Comparison of ENCODE assay signal across 7 mouse cellular contexts in the genomic region with DNA sequence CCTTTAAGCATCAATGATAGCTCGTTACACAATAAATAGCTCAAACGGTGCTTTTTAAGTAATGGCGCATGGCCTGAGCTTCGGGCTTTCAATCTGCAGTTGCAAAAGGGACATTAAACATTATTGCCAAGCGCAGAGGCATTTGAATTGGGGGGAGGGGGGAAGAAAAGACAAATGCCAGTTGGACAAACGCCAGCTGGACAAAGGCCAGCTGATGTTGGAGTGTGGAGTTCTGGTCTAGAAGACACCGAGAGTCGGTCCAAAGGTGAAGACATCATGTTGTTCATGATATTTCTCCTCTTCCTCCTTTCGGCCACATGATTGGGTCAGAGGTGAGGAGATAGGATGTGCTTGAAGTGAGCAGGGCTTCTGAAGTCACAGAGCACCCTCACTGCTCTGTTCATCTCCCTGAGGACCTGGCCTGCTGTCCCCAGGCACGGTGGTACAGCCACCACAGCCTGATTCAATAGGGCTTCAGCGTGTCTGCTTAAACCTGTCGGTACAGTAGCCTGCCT.
A peak's percentile ranks its signal among the peaks of the same experiment; 100 is the strongest.
DNase-seq lines count a peak whose midpoint lies in the region; ATAC-seq and TF ChIP-seq lines count a peak whose summit lies in the region.

No protein-coding gene starts in this region.

- no peak for TF ChIP-seq EP300 in lung, postnatal 0 days (IDR thresholded peaks at IDR 0.05)

- no peaks in the 10 kb centered on the region for H3K27me3 ChIP-seq in lung, postnatal 0 days (replicated peaks; ENCODE audit: insufficient read depth, low read length)
- H3K27me3 ChIP-seq in forebrain, embryonic 14.5 days (replicated peaks; ENCODE audit: control insufficient read depth, insufficient read depth, low read length), result no peaks in the 10 kb centered on the region
- H3K27me3 ChIP-seq in kidney, adult 2 months (replicated peaks; ENCODE audit: control insufficient read depth, insufficient read depth, low read length), result no peaks in the 10 kb centered on the region
- no peaks in the 10 kb centered on the region for H3K27me3 ChIP-seq in neural tube, embryonic 14.5 days (ENCODE audit: control insufficient read depth, insufficient read depth, low read length)

- no peak overlapping the region for H3K4me2 ChIP-seq in lung, postnatal 0 days (replicated peaks; ENCODE audit: low read depth, low read length)
- peak overlapping the region; percentile 13; the same call in 1 of the 2 replicates for H3K4me2 ChIP-seq in forebrain, embryonic 14.5 days (ENCODE audit: low read length)
- peak overlapping the region; percentile 27 for H3K4me2 ChIP-seq in neural tube, embryonic 14.5 days (ENCODE audit: low read depth, low read length)

- WGBS in lung, postnatal 0 days, result 47% methylated on average over 12 of the region's 12 CpGs
- WGBS in forebrain, embryonic 14.5 days, result 17% methylated on average over 12 of the region's 12 CpGs
- WGBS in kidney, adult 2 months, result 27% methylated on average over 12 of the region's 12 CpGs
- WGBS in neural tube, embryonic 14.5 days, result 15% methylated on average over 12 of the region's 12 CpGs

- H3K9me3 ChIP-seq in lung, postnatal 0 days (ENCODE audit: low read length), result no peaks in the 10 kb centered on the region
- H3K9me3 ChIP-seq in forebrain, embryonic 14.5 days (replicated peaks; ENCODE audit: control insufficient read depth, low read length), result no peaks in the 10 kb centered on the region
- H3K9me3 ChIP-seq in neural tube, embryonic 14.5 days (ENCODE audit: control insufficient read depth, low read length), result no peaks in the 10 kb centered on the region

- TF ChIP-seq CTCF in lung, postnatal 0 days (IDR thresholded peaks at IDR 0.05), result no peak
- TF ChIP-seq CTCF in kidney, adult 2 months (conservative IDR thresholded peaks at IDR 0.05; ENCODE audit: insufficient read depth, insufficient read length, low read depth, low read length), result no peak

- DNase-seq in lung, postnatal 0 days (ENCODE audit: low spot score), result peak; percentile 35
- DNase-seq in lung, postnatal 36 days, result no peak
- DNase-seq in forebrain, embryonic 14.5 days (ENCODE audit: low spot score), result peak; percentile 77
- peak; percentile 70 for DNase-seq in kidney, adult 2 months
- no peak for DNase-seq in B cell, adult 2 months
- no peak for DNase-seq in frontal cortex, adult 2 months (ENCODE audit: extremely low spot score in 1 of 2, low spot score in 1 of 2)

- no peak overlapping the region for H3K9ac ChIP-seq in lung, postnatal 0 days (replicated peaks; ENCODE audit: low read depth)
- no peak overlapping the region for H3K9ac ChIP-seq in forebrain, embryonic 14.5 days (ENCODE audit: low read length)
- no peak overlapping the region for H3K9ac ChIP-seq in neural tube, embryonic 14.5 days (replicated peaks; ENCODE audit: low read depth, low read length)

- no peaks in the 10 kb centered on the region for H3K4me1 ChIP-seq in lung, postnatal 0 days (ENCODE audit: insufficient read depth, low read depth, low read length)
- H3K4me1 ChIP-seq in forebrain, embryonic 14.5 days (ENCODE audit: control insufficient read depth, insufficient read depth, low read length), result peaks cover 31% of the 10 kb centered on the region
- peaks cover 17% of the 10 kb centered on the region for H3K4me1 ChIP-seq in kidney, adult 2 months (ENCODE audit: control insufficient read depth, insufficient read depth, low read length)
- peaks cover 46% of the 10 kb centered on the region for H3K4me1 ChIP-seq in neural tube, embryonic 14.5 days (ENCODE audit: control insufficient read depth, insufficient read depth, low read length)

- no peak overlapping the region for H3K27ac ChIP-seq in lung, postnatal 0 days (ENCODE audit: low read length)
- H3K27ac ChIP-seq in forebrain, embryonic 14.5 days (ENCODE audit: low read depth, low read length), result peak overlapping the region; percentile 49; the same call in 1 of the 2 replicates
- no peak overlapping the region for H3K27ac ChIP-seq in kidney, adult 2 months (ENCODE audit: insufficient read depth, low read depth, low read length)
- H3K27ac ChIP-seq in neural tube, embryonic 14.5 days (ENCODE audit: low read depth, low read length), result peak overlapping the region; percentile 86

- no peaks in the 10 kb centered on the region for H3K36me3 ChIP-seq in lung, postnatal 0 days (ENCODE audit: insufficient read depth, low read length)
- H3K36me3 ChIP-seq in forebrain, embryonic 14.5 days (ENCODE audit: control insufficient read depth, insufficient read depth, low read length), result no peaks in the 10 kb centered on the region
- H3K36me3 ChIP-seq in kidney, adult 2 months (ENCODE audit: control insufficient read depth, insufficient read depth, low read length), result no peaks in the 10 kb centered on the region
- H3K36me3 ChIP-seq in neural tube, embryonic 14.5 days (ENCODE audit: control insufficient read depth, insufficient read depth, low read length), result no peaks in the 10 kb centered on the region

- no peak overlapping the region for H3K4me3 ChIP-seq in lung, postnatal 0 days (ENCODE audit: low read depth, low read length)
- H3K4me3 ChIP-seq in forebrain, embryonic 14.5 days (ENCODE audit: low read depth, low read length), result no peak overlapping the region
- no peak overlapping the region for H3K4me3 ChIP-seq in kidney, adult 2 months (ENCODE audit: insufficient read depth, low read depth, low read length)
- H3K4me3 ChIP-seq in neural tube, embryonic 14.5 days (ENCODE audit: low read depth, low read length), result no peak overlapping the region

- no peak for TF ChIP-seq POLR2A in kidney, adult 2 months (IDR thresholded peaks at IDR 0.05; ENCODE audit: low read depth, low read length)

- ATAC-seq in lung, postnatal 0 days, result no peak
- peak; percentile 49 for ATAC-seq in forebrain, embryonic 14.5 days
- peak; percentile 66 for ATAC-seq in neural tube, embryonic 14.5 days (ENCODE audit: low read depth)

Comparison
In these comparisons a context has a peak if more than half of its experiments do, and no peak if none do; other contexts are left out.
1. DNase-seq: peak in lung, postnatal 0 days (single experiment), forebrain, embryonic 14.5 days (single experiment) and kidney, adult 2 months (single experiment); none in lung, postnatal 36 days (single experiment), B cell, adult 2 months (0 of 2) and frontal cortex, adult 2 months (0 of 2).
2. H3K27ac ChIP-seq: peak in forebrain, embryonic 14.5 days (single experiment) and neural tube, embryonic 14.5 days (single experiment); none in lung, postnatal 0 days (single experiment) and kidney, adult 2 months (single experiment).